Mouse (Mus musculus) frontal cortex, postnatal 25 days (tissue): ENCODE measurements around the gene Birc5.

Source experiments
- DNase-seq, 2 experiments: peaks; one replicate each; pipeline ENCODE4 v3.0.0; 2022; ENCODE audit warnings: low spot score in 2 of 2

The Birc5 gene

DNA sequence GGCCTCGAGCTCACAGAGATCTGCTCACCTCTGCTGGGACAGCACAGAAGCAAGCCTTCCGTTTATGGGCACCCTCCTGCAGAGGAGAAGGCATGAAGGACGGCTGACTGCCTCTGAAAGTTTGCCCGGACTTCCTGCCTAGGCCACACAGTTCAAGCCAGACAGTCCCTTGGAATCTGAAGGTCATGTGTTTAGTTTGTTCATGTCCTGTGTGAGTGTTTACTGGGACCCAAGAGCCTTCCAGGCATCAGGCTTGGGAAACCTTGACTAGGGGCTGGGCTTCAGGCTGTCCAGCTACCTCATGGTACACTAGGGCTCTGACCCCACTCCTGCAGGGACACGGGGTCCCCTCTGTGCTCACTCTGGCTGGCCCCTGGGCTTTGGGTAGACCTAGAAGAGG lies 36.9 kb downstream of the Birc5 start:
- DNase-seq, result no peak

DNA sequence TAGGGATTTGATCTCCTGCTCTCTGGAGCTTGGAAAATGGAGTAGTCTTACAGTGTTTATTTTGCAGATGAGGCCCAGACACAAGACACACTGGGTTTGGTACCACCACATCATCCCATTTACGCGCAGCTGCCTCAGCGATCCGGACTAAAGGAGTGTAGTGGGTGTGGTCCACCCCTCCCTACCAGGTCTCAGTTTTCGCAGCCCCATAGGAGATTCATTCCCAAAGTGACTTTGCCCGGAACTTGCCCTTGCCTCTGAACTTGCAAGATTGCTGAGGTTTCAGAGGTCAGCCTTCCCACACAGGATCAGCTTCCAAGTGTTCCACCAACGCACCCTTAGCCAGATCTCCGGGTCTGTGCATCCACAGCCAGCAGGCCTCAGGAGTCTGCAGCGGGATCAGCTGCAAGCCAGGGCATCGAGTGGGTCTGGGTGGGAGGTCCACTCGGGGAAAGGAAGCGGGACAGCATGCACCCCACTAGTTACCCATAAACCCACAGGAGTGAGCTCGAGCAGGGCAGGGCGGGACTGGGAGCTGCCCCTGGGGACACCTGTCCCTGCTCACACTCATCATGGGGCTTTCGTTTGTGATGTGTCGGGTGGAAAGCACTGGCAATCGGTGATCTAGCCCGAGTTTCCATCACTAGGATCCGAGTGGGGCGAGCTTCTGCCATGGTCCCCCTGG lies 39.3 kb downstream of the Birc5 start:
- no peak for DNase-seq

DNA sequence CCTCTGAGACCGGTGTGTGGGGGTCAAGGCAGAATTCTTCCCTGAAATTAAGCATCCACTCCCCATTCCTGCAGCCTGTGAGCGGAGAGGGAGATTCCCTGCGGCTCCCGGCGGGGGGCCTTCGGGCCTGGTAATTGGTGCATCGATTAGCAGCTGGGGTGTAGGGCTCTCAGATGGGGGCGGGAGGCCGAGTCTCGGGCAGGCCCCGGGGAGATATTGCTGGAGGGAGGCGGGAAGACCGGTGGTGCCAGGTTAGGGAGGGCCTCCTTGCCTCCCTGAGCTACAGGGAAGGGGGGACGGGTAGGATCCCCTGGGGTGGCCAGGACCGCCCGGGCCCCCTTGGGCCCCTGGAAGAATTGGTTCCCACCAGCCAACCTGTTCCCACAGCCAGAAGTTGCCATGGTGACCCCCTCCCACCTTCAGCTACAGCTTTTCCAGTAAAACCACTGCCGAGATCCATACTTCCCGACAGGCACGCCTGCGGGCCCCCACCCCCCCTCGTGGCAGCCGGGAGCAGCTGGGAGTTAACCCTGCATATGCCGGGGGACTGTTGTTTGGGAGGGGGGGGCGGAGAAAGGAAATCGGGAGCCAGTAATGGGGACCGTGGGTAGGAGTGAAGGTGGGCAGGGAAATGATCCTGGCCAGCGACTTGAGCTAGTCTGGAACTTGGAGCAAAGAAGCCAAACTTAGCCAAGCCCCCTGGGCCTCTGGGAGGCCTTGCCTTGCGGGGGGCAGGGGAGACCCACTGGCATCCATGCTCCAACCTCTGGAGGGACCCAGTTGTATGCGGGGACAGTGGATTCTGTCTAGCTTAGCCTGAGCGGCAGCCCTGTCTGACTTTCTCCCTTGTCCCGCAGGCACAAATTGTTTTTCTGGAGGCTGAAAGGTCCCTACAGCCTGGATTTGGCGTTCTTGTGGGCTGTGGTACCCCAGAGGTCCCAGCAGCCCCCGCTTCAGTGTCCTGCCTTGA lies 40.1 kb downstream of the Birc5 start:
- DNase-seq, result no peak

- DNase-seq, result no peak
Measured at GRCm38 (mm10) chr11:117889887-117890340, 40.9 kb downstream of the Birc5 start.

GRCm38 (mm10) chr11:117890519-117891282 lies 41.6 kb downstream of the Birc5 start:
- no peak for DNase-seq

DNA sequence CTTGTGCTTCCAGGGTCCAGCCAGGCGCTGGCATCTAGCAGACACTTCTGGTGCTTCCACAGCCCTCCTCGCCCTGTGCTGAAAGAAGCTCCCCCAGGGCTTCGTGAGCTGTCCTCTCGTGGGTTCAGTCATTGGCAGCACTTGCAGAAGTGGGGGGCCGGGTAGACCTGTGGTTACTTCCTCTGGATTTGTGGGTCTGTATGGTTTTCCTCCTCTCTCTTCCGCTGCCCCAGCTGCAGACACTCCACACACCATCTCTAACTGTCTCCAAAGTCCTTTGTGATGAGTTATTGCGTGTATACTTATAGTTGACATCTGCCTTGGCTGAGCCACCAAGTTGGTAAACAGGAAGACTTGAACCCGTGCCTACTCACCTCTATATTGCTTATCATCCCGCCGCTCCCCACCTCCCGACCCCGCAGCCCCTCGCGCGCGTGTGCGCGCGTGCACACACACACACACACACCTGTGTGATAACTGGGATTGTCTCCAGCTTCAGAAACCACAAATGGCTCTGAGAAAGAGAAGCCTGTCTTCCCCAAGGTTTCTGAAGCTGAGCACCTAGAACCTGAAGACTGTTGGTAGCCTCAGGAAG lies 42.6 kb downstream of the Birc5 start:
- DNase-seq, result no peak

- no peak for DNase-seq
Measured at GRCm38 (mm10) chr11:117892199-117892598, 43.1 kb downstream of the Birc5 start.

DNA sequence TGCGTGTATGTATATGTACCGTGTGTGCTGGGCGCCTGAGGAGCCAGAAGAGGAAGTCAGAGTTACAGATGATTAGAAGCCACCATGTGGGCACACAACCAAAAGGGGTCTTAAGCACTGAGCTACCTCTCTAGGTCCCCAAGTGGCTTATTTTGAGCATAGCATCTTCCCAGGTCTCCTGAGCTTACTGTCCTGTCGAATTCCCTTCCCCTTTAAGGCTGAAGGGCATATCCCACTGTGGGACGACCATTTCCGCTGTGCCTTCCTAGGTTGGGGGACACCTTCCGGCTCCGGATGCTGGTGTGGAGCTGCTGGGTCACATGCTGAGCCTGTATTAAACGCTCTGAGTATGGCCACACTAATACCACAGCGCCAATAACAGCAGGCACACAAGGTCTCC lies 45.6 kb downstream of the Birc5 start:
- no peak for DNase-seq

DNA sequence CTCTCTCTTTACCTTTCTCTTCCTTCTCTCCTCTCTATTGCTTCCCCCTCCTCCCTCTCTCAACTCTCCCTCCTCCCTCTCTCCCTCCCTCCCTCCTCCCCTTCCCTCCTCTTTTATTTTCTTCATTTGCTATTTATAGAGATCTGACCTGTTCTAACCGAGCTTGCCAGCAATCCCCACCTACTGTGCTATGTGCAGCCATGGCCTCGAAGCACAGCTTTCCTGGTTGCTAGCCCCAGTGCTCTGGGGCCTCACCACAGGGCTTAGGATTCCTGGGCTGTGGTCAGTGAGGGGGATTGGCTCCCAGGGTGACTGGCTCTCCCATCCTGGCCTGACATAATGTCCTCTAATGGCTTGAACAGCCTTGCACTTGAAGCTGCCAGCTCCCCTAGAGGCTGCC lies 47.5 kb downstream of the Birc5 start:
- DNase-seq, result no peak

GRCm38 (mm10) chr11:117902282-117902681 lies 53.2 kb downstream of the Birc5 start:
- DNase-seq, result no peak

- no peak for DNase-seq
Measured at GRCm38 (mm10) chr11:117904442-117904841, 55.4 kb downstream of the Birc5 start.
